Comparison of ENCODE assay signal across 8 mouse cellular contexts in genomic region chr12:100578291-100578690, GRCm38 (mm10). TPM values are rescaled to one million over a fixed set of nuclear protein-coding genes. Genes with fewer than 3 reads are reported as not detected.
DNase-seq lines count a peak whose midpoint lies in the region; ATAC-seq and TF ChIP-seq lines count a peak whose summit lies in the region.

No protein-coding gene starts in this region.

- H3K79me2 ChIP-seq in heart, adult 2 months (replicated peaks; ENCODE audit: control insufficient read depth, insufficient read depth, low read length), result no peaks in the 10 kb centered on the region

- no peaks in the 10 kb centered on the region for H3K27me3 ChIP-seq in heart, adult 2 months (ENCODE audit: control insufficient read depth, insufficient read depth, low read length)
- H3K27me3 ChIP-seq in heart, embryonic 11.5 days (ENCODE audit: control insufficient read depth, insufficient read depth, low read length), result no peaks in the 10 kb centered on the region
- no peaks in the 10 kb centered on the region for H3K27me3 ChIP-seq in spleen, adult 2 months (ENCODE audit: control insufficient read depth, insufficient read depth, low read length)
- no peaks in the 10 kb centered on the region for H3K27me3 ChIP-seq in midbrain, embryonic 13.5 days

- TF ChIP-seq CTCF in heart, adult 2 months (IDR thresholded peaks at IDR 0.05), result peak; percentile 80
- no peak for TF ChIP-seq CTCF in spleen, adult 2 months (IDR thresholded peaks at IDR 0.05; ENCODE audit: extremely low read depth, insufficient read depth, insufficient read length, insufficient replicate concordance)

- no peak overlapping the region for H3K9ac ChIP-seq in heart, adult 2 months (ENCODE audit: low read depth, low read length)
- no peak overlapping the region for H3K9ac ChIP-seq in heart, embryonic 11.5 days (ENCODE audit: low read depth, low read length)
- H3K9ac ChIP-seq in midbrain, embryonic 13.5 days (replicated peaks), result no peak overlapping the region

- H3K4me1 ChIP-seq in heart, adult 2 months (ENCODE audit: control insufficient read depth, insufficient read depth, low read length), result no peaks in the 10 kb centered on the region; the same call in 1 of the 2 replicates
- H3K4me1 ChIP-seq in heart, embryonic 11.5 days (ENCODE audit: control insufficient read depth, insufficient read depth, low read length), result no peaks in the 10 kb centered on the region
- H3K4me1 ChIP-seq in spleen, adult 2 months (ENCODE audit: control insufficient read depth, insufficient read depth, insufficient read length), result no peaks in the 10 kb centered on the region
- H3K4me1 ChIP-seq in midbrain, embryonic 13.5 days (replicated peaks), result no peaks in the 10 kb centered on the region

- H3K36me3 ChIP-seq in heart, adult 2 months (ENCODE audit: control insufficient read depth, insufficient read depth, low read length), result peaks cover 2% of the 10 kb centered on the region; the same call in 1 of the 2 replicates
- H3K36me3 ChIP-seq in heart, embryonic 11.5 days (ENCODE audit: control insufficient read depth, insufficient read depth, low read length), result no peaks in the 10 kb centered on the region
- H3K36me3 ChIP-seq in spleen, adult 2 months (ENCODE audit: control insufficient read depth, insufficient read depth, low read length), result peaks cover 10% of the 10 kb centered on the region
- H3K36me3 ChIP-seq in midbrain, embryonic 13.5 days, result peaks cover 8% of the 10 kb centered on the region

- TF ChIP-seq EP300 in heart, adult 2 months (IDR thresholded peaks at IDR 0.05; ENCODE audit: insufficient read depth, low read depth, low read length), result no peak

- no peak overlapping the region for H3K27ac ChIP-seq in heart, adult 2 months
- no peak overlapping the region for H3K27ac ChIP-seq in heart, embryonic 11.5 days (ENCODE audit: low read depth, low read length)
- no peak overlapping the region for H3K27ac ChIP-seq in spleen, adult 2 months (ENCODE audit: insufficient read depth, low read length)
- no peak overlapping the region for H3K27ac ChIP-seq in midbrain, embryonic 13.5 days

- 51% methylated on average over 2 of the region's 2 CpGs for WGBS in heart, adult 2 months
- 57% methylated on average over 2 of the region's 2 CpGs for WGBS in heart, embryonic 11.5 days (ENCODE audit: insufficient replicate concordance)
- WGBS in spleen, adult 2 months, result 59% methylated on average over 2 of the region's 2 CpGs
- 52% methylated on average over 2 of the region's 2 CpGs for WGBS in midbrain, embryonic 13.5 days

- no peak overlapping the region for H3K4me3 ChIP-seq in heart, adult 2 months
- no peak overlapping the region for H3K4me3 ChIP-seq in heart, embryonic 11.5 days (ENCODE audit: low read depth, low read length)
- H3K4me3 ChIP-seq in spleen, adult 2 months (ENCODE audit: extremely low read depth, insufficient read depth, insufficient read length), result no peak overlapping the region
- H3K4me3 ChIP-seq in midbrain, embryonic 13.5 days (replicated peaks), result no peak overlapping the region

- DNase-seq in heart, adult 2 months, result no peak
- peak; percentile 12 to 15 for DNase-seq in spleen, adult 2 months (ENCODE audit: low read depth in 1 of 2, low spot score in 2 of 2)
- no peak for DNase-seq in spleen, adult 12 weeks (ENCODE audit: low spot score)
- peak; percentile 59 for DNase-seq in cerebellum, adult 8-10 months
- peak; percentile 69 for DNase-seq in induced T-regulatory cell, adult 2 months (ENCODE audit: low read depth)
- DNase-seq in ovary, postnatal 36 days (ENCODE audit: low spot score), result no peak

- ATAC-seq in heart, embryonic 11.5 days (replicated peaks; ENCODE audit: insufficient number of reproducible peaks, low FRiP score, low TSS enrichment), result no peak
- ATAC-seq in midbrain, embryonic 13.5 days, result peak; percentile 50; the same call in 1 of the 2 replicates

- H3K9me3 ChIP-seq in heart, embryonic 11.5 days (replicated peaks; ENCODE audit: control insufficient read depth, low read length), result no peaks in the 10 kb centered on the region
- no peaks in the 10 kb centered on the region for H3K9me3 ChIP-seq in midbrain, embryonic 13.5 days

- no peak for TF ChIP-seq POLR2A in heart, adult 2 months (IDR thresholded peaks at IDR 0.05; ENCODE audit: insufficient read depth, low read depth, low read length)
- no peak for TF ChIP-seq POLR2A in spleen, adult 2 months (IDR thresholded peaks at IDR 0.05; ENCODE audit: low read depth, low read length)

- intact Hi-C loops in heart, adult 2 months (cut with DNase I), result loop anchor here (1.0 to 10.0 kb wide), 5 partner anchors 36 to 393 kb away; partner anchors contain the start of gene Ttc7b

- H3K4me2 ChIP-seq in heart, embryonic 11.5 days, result no peak overlapping the region
- H3K4me2 ChIP-seq in midbrain, embryonic 13.5 days (replicated peaks), result no peak overlapping the region

RNA-seq across cellular contexts. Expression of gene Ttc7b, which starts 57.7 kb away (rescaled TPM):
- total RNA-seq in heart, adult 2 months (2021), result 10 to 100 TPM; 71.6 to 82.0 TPM
- polyA plus RNA-seq in heart, adult 2 months (2012; rRNA removed), result 84.4 and 113 TPM in 2 replicates
- polyA plus RNA-seq in heart, embryonic 11.5 days (2014; fragmentation: Nextera tagmentation; extraction: Ambion mirVana), result 9.7 and 11.4 TPM in 2 replicates
- polyA plus RNA-seq in spleen, adult 2 months (2012; rRNA removed), result 20.4 and 24.4 TPM in 2 replicates
- polyA plus RNA-seq in midbrain, embryonic 13.5 days (2015; fragmentation: Nextera tagmentation; extraction: Ambion mirVana), result 5.0 and 6.3 TPM in 2 replicates

Comparison
In these comparisons a context has a peak if more than half of its experiments do, and no peak if none do; other contexts are left out.
1. DNase-seq: peak in spleen, adult 2 months (2 of 2), cerebellum, adult 8-10 months (single experiment) and induced T-regulatory cell, adult 2 months (single experiment); none in heart, adult 2 months (0 of 2), spleen, adult 12 weeks (single experiment) and ovary, postnatal 36 days (single experiment).